Mouse (Mus musculus): ENCODE data around the gene Apoe.
"Not testable (repeated sequence)": the region's sequence is repeated elsewhere in the genome, so short reads cannot be mapped to it uniquely, and the experiment has no call there.

The Apoe gene

GRCm38 (mm10) chr7:19691434-19691833, 7.6 kb downstream of the Apoe start:
- DNase-seq, result no peak

GRCm38 (mm10) chr7:19690845-19691244, 8.1 kb downstream of the Apoe start:
- DNase-seq, result no peak

- DNase-seq, result no peak
Observed at GRCm38 (mm10) chr7:19688611-19689010, 10.4 kb downstream of the Apoe start.

GRCm38 (mm10) chr7:19688101-19688500, 10.9 kb downstream of the Apoe start:
- no peak for DNase-seq

GRCm38 (mm10) chr7:19686927-19687583, 11.9 kb downstream of the Apoe start:
- DNase-seq, result not testable (repeated sequence)

DNA sequence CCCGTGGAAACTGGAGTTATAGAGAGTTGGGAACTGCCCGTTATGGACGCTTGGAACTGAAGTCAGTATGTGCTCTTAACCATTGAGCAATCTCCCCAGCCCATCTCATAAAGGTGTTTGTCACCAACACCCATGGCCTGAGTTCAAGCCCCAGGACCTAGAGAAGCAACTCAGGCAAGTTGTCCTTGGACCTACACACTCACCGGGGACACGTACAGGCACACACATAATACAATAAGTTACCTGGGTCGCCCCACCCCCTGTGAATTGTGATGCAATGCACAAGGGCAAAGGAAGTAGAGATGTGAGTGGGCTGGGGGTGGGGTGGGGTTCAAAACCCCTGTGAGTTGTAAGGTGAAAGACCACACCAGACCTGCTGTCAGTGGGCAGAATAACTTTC, 12.5 kb downstream of the Apoe start:
- DNase-seq, result no peak

DNA sequence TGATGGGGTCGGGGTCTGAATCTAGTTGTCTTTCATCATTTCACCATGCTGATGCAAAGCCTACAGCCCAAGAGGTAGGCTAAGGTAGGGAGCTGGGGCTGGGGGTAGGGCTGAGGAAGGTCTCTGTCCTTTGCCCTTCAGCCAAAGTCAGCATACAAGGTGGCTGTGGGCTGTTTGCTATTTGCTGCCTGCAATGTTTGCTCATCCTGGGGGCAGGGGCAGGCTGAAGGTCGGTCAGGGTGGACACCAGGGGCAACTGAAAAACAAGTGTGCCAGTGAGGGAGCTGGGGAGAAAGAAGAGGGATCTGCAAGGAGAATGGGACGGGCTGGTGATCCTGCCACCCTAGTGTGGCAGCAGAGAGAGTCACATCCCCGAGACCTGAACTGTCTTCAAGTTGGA, 13.6 kb downstream of the Apoe start:
- DNase-seq, result no peak

DNA sequence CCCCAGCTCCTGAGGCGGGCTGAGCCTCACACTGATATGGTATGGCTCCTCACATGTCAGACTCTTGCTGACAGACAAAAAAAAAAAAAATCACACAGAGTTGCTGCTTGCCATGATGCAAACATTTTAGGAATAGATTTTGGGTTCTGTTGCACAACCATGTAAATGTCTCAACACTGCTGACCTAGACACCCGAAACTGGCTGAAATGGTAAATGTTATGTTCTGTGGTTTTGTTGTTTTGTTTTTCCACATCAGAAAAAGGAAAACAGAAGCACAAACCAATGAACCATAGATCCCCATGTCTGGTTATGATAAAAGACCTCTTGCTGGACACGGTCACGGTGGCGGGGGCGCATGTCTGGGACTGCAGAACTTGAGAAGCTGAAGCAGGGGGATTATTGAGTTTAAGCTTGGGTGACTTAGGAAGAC, 15.2 kb downstream of the Apoe start:
- DNase-seq, result no peak

GRCm38 (mm10) chr7:19682979-19683378, 16.0 kb downstream of the Apoe start:
- no peak for DNase-seq

DNA sequence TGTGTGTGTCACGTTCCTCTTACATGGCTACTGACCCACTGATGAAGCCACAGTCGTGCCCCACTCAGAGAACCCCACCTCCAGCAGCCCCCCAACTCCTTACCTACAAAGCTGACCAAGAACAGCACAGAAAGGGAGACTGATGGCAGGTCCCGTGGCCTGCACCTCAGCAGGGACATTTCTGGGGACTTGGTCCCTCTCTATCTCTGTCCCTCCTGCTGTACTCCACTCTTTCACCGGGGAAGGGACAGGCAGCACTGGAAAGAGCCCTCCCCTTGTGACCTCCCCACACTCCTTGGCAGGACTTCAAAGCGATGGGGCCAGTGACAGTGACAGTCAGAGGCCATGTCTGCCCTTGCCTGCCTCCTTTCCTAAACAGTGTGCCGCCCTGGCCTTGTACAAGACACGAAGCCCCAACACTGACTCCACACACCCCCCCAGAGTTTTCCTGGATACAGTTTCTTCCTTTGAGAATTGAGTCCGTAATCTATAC, 17.7 kb downstream of the Apoe start, which contains the start of the genes Gm44805 and Apoc4:
TSS of gene Gm44805 (minus strand) at position 222 of the 493 bp plus-strand sequence.
TSS of gene Apoc4 (minus strand) at position 278 of the 493 bp plus-strand sequence.
- DNase-seq, result no peak

DNA sequence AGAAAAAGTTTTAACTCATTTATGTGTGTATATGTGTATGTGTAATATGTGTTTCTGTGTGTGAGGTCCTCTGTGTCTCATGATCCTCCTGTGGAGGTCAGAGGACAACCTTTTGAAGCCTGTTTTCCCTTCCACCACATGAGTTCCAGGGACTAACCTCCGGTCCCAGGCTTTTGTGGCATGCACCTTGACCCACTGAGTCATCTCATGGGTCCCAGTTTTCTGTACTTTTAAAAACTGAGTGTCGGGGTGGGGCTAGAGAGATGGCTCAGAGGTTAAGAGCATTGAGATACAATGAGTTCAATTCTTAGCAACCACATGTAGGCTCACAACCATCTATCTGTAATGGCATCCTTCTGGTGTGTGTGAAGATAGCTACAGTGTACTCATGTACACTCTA, 18.3 kb downstream of the Apoe start:
- no peak for DNase-seq

DNA sequence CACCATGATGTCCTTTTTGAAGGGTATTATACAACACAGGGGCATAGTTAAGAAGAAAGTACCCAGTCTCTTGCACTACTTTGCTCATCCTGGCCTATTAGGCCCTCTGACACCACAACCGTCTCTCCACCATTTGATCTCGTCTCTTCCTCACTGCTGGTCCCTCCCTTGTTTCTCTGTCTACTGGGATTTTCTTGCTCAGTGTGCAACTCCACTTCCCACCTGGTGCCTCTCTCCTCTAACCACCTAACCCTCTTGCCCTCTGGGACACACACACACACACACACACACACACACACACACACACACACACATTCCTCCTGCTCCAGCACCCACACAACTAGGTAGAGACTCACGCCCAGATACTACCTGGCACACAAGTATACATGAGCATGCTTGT, 20.1 kb downstream of the Apoe start:
- no peak for DNase-seq

DNA sequence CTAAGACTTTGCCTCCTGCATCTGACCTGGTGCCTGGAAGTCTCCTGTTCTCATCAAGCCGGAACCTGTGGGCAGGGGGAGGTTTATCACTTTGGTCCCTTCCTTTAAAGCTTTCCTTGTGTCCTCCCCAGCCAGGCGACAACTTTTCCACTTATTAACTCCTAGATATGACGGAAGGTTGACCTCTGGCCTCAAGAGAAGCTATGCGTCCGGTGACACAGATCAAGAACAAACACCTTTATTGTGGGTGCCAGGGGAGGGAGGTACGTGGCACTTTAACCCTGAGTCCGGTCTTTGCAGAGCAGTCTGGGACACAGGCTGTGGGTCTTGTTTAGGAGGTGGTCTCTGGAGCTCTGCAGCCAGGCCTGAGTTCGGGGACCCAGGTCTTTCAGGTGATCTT, 21.1 kb downstream of the Apoe start, which contains the start of gene Apoc2:
TSS of gene Apoc2 (minus strand) at position 70 of the 400 bp plus-strand sequence.
- no peak for DNase-seq

DNA sequence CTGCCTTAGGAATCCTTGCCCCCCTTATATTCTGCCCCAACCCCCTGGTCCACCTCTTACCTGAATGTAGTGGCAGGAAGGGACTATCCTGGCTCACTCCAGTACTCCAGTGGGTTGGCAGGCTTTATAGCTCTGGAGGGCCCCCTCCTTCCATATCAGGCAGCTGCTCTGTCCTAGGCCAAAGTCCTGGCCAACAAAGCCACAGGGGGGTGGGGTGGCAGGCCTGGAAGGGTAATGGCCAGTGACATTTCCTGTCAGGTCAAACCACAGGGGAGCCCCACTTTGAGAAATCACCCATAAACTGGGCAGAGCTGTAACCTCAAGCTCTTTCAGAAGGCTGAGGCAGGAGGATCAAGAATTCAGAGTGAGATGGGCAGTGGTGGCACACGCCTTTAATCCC, 22.3 kb downstream of the Apoe start:
- peak in 1 of 2 experiments; percentile 24 for DNase-seq

DNA sequence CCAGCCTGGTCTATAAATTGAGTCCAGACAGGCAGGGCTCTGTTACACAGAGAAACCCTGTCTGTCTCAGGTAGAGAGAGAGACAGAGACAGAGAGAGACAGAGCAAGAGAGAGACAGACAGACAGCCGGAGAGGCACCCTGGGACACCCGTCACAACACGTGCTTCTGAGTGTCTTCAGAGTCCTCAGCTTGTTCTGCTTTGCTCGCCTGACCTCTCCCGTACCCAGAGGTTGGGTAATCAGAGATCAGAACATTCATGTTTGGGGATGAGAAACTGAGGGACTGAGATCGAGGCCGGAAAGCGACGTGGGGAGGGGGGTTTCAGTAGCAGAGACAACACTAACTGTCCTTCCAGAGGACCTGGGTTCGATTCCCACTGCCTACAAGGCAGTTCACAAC, 23.2 kb downstream of the Apoe start:
- DNase-seq, result no peak

DNA sequence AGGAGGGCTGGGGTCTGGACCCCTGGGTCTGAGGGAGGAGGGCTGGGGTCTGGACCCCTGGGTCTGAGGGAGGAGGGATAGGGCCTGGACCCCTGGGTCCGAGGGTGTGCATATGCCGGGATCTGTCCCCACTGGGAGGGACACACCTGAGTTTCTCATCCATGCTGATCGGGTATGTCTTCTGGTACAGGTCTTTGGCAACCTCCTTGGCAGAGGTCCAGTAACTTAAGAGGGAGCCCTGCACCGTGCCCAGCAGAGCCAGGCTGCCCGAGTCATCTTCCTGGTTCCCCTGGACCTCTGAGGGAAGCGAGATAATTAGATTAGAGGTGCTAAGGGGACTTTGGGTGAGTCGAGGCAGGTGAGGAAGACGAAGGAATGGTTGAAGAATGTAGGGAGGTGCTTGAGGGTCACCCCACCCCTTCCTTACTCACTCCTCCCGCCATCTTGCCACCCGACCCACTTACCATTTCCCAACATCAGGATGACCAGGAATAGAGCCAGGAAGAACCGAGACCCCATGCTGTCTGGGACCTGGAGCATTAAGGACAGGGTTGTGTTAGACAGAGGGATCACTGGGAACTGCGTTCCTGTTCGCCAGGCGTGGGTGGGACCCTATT, 25.8 kb downstream of the Apoe start:
- DNase-seq, result peak; percentile 26 to 35

DNA sequence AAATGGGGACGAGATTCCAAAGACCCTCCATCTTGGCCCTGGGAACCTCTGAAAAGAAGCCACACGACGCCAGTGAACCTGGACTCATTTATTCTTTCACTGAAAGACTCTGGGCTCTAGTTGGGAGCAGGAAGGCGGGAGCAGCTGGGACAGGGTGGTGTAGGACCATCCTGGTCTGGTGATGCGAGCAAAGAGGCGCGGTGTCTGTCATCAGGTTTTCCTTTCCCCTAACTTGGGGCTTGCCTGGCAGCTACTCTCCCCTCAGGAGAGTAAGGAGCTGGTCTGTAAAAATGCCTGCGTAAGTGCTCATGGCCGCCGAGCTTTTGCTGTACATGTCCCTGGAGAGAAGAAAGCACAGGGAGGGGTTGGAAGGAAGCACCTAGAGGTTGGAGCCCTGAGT, 27.5 kb downstream of the Apoe start:
- DNase-seq, result no peak

GRCm38 (mm10) chr7:19668947-19669721, 29.9 kb downstream of the Apoe start:
- DNase-seq, result peak; percentile 97 to 98

DNA sequence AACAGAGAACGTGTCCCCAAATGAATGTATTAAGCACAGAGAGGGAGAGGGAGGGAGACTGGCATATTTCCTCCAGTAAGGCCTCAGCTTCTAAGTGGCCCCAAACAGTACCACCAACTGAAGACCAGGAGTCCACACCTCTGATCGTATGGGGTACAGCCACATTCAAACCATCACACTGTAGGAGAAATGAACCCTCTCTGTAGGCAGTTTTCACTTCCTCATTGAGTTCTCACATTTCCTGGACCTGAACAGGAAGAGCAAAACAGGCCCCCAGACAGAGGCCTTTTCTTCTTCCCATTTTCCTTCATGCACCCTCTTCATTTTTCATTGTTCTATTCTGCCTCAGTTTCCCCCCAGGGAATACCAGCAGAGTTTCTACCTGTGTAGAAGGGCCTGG, 31.6 kb downstream of the Apoe start:
- no peak for DNase-seq

- peak in 1 of 2 experiments; percentile 32 for DNase-seq
Observed at GRCm38 (mm10) chr7:19666750-19667149, 32.2 kb downstream of the Apoe start.

DNA sequence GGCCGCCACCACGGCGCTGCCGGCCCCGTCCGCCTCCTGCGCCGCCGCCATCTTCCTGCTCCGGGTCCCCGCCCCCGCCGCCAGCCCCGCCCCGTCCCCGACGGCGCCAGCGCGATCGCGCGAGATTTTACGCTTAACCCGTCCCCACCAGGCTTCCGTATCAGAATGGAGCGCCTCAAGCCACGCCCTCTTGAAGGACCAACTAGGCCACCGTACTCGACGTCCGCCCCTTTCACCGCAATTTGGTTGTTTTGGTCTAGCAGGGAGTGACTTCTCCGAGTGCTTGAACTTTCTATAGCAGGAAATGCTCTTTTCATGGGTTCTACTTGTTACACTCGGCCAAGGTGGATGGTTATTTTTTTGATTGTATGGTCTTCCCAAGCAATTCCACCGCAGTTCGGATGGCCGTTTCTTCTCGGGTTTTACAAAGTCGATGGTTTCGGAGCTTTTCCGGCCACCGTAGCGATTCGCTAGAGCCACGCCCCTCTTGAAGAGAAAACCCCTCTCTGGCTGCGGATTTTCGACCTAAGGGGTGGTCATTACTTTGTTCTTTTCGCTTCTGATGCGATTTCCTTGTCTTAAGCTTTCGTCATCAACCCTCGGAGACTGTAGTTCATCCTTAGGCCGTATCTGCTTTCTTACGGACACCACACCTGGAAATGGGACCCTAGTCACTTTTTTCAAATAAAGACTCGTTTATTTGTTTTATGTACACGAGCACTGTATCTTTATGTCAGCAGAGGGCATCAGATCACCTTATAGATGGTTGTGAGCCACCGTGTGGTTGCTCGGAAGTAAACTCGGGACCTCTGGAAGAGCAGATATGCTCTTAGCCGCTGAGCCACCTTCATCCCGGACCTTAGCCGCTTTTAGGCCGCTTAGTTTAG, 33.8 kb downstream of the Apoe start, which contains the start of gene Clptm1:
TSS of gene Clptm1 (minus strand) at position 79 of the 887 bp plus-strand sequence.
- peak; percentile 99 for DNase-seq

DNA sequence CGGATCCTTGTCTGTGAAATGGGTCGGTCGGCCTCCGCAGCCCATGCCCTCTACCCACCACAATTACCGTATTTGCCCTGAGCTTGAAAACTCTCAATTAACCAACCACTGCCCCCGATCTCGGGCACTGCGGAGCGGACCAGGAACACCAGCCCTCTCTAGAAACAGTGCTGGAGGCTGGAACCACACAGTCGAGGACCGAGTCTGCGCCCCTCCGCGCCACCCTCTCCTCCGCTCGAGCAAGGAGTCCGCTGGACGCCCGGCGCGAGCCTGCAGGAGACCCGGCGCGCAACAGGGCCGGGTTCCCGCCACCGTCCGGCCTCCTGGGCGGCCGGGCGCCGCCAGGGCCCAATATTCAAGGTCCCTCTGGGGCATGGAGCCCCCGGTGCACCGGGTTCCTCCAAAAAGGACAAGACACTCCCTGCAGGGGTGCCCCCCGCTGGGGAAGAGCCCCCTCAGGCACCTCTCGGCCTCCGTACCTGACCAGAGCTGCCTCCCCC, 34.5 kb downstream of the Apoe start:
- no peak for DNase-seq
